Mouse (Mus musculus): ENCODE measurements around the gene Stxbp1.

Stxbp1 gene

GRCm38 (mm10) chr2:32756674-32757055 is 90.4 kb downstream of the Stxbp1 start:
- DNase-seq (ENCODE audit: low read depth, low spot score), result no peak

- no peak for DNase-seq (ENCODE audit: low read depth, low spot score)
Measured at GRCm38 (mm10) chr2:32752181-32752580, 94.9 kb downstream of the Stxbp1 start.

- DNase-seq (ENCODE audit: low read depth, low spot score), result no peak
Measured at GRCm38 (mm10) chr2:32751665-32752033, 95.4 kb downstream of the Stxbp1 start.

GRCm38 (mm10) chr2:32750887-32751664 is 96.0 kb downstream of the Stxbp1 start:
- DNase-seq (ENCODE audit: low read depth, low spot score), result no peak

- DNase-seq (ENCODE audit: low read depth, low spot score), result no peak
Measured at GRCm38 (mm10) chr2:32750199-32750598, 96.8 kb downstream of the Stxbp1 start.

- no peak for DNase-seq (ENCODE audit: low read depth, low spot score)
Measured at GRCm38 (mm10) chr2:32749082-32749481, 98.0 kb downstream of the Stxbp1 start.

GRCm38 (mm10) chr2:32744272-32744982 is 102.6 kb downstream of the Stxbp1 start:
- DNase-seq (ENCODE audit: low read depth, low spot score), result peak; percentile 41

GRCm38 (mm10) chr2:32742173-32742531 is 104.9 kb downstream of the Stxbp1 start:
- no peak for DNase-seq (ENCODE audit: low read depth, low spot score)

- no peak for DNase-seq (ENCODE audit: low read depth, low spot score)
Measured at GRCm38 (mm10) chr2:32741273-32742172, 105.5 kb downstream of the Stxbp1 start.

GRCm38 (mm10) chr2:32740916-32741272 is 106.2 kb downstream of the Stxbp1 start, which contains the start of gene 6330409D20Rik:
TSS of gene 6330409D20Rik (minus strand) at chr2:32741016.
- no peak for DNase-seq (ENCODE audit: low read depth, low spot score)

- DNase-seq (ENCODE audit: low read depth, low spot score), result no peak
Measured at GRCm38 (mm10) chr2:32739311-32739710, 107.7 kb downstream of the Stxbp1 start.
